Mouse (Mus musculus): ENCODE measurements at regions not wholly inside any gene's neighbourhood (a gene's known extent, or its start where the extent isn't known, plus 50 kb on each side); places are given as distances from the start of the nearest gene placed in this dataset.

- TF ChIP-seq POLR2A (IDR thresholded peaks at IDR 0.05; ENCODE audit: extremely low read depth, insufficient read depth, low read length) (no peak), CTCF (IDR thresholded peaks at IDR 0.05; ENCODE audit: low read depth, low read length) (peak; percentile 70)
Observed at GRCm38 (mm10) chr9:72192051-72192952, 80.6 kb upstream of the Tcf12 start.

Data from liver, adult 2 months (tissue).